Mouse (Mus musculus) layer of hippocampus, adult 8-10 months (tissue): ENCODE measurements around the gene Triobp. TPM values are rescaled to one million over a fixed set of nuclear protein-coding genes. Genes with fewer than 3 reads are reported as not detected.

ENCODE experiments used
- DNase-seq, 2 experiments: peaks; one replicate each; pipeline ENCODE4 v3.0.0; 2022; ENCODE audit warnings: low spot score in 2 of 2
- total RNA-seq, 4 experiments: library from RNA; stranded (reverse); gene quantifications; 2 replicates each; pipeline ENCODE4 v1.2.4; 2022

Gene Triobp
- total RNA-seq, 4 experiments from 2014 or later: 7.0 to 14.1 (median 11.5) TPM

- DNase-seq: no peak
Measured at GRCm38 (mm10) chr15:78925129-78925528, 22.4 kb upstream of the Triobp start.

- DNase-seq: peak in 1 of 2 experiments; percentile 55
Measured at GRCm38 (mm10) chr15:78926021-78926919, 21.3 kb upstream of the Triobp start, which contains the start of gene Lgals1. Lgals1 (plus strand) TSS chr15:78926725.

- DNase-seq: no peak
Measured at GRCm38 (mm10) chr15:78927021-78927787, 20.3 kb upstream of the Triobp start.

- no peak for DNase-seq
Measured at GRCm38 (mm10) chr15:78927788-78928457, 19.6 kb upstream of the Triobp start.

DNA sequence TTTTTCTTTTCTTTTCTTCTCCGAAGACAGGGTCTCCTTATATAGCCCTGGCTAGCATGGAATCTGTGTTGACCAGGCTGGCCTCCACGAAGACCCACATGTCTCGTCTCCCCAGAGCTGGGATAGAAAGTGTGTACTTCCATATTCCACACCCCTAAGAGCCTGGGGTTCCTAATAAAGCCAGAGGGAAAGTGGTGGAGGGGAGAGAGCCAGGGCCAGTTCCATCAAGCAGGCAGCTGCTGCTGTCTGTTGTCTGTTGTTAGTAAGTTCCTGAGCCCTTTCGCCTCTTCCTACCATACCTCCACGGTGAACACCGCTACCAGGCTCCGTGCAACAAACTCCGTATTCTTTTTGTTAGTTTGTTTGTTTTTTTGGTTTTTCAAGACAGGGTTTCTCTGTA, 19.0 kb upstream of the Triobp start:
- DNase-seq: no peak

GRCm38 (mm10) chr15:78930192-78930706, 17.3 kb upstream of the Triobp start:
- DNase-seq: no peak

DNA sequence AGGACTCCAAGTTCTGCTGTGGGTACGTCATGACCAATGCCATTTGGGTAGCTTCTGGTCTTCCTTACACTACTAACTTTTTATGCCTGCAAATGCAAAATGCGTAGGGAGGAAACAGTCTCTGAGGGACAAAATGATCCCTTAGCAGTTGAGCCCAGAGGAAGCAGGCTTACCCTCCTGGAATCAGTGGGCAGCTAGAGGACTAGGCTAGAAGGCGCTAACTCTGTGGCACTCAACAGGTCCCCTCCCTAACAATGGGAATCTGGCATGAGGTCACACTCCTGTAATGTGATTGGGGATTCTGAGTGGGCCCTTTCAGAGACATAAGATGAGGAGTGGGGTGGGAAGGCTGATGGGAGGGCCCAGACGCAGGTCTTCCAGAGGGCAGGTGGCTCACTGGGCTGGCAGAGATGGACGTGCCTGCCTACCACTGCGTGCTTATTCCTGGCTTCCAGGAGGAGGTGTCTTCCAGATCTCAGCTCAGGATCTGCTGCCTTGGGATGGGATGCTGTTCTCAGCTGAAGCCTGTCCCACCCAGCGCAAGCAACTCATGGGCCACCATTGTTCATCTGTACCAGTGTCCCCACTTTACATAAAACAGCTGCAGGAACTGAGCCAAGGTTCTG, 16.6 kb upstream of the Triobp start:
- DNase-seq: no peak

GRCm38 (mm10) chr15:78931577-78931976, 15.9 kb upstream of the Triobp start:
- no peak for DNase-seq

DNA sequence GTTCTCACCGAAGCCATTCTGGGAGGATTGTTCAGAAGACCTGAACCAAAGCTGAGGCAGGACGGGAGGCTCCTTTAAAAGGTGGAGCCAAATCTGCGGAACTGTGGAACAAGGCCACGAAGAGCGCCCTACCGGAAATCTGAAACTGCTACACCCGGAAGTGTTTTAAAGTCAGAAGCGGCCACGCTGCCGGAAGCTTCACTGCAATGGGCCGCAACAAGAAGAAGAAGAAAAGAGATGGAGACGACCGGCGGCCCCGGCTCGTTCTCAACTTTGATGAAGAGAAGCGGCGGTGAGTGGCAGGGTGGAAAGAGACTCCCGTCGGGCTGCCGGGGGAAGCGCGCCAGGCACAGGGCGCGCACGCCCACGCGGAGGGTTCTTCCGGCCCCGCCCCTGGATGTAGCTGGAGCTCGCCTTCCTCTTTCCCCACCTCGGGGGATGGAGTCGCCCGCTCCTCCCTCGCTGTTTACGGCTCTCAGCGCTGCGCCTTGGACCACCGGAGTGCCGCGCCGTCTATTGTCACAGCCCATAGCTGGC, 12.7 kb upstream of the Triobp start, which contains the start of gene Nol12:
Gene Nol12 (plus strand): TSS at position 150 of the 537 bp plus-strand sequence.
- DNase-seq: peak; percentile 74 to 90

GRCm38 (mm10) chr15:78936403-78936802, 11.1 kb upstream of the Triobp start:
- DNase-seq: no peak

DNA sequence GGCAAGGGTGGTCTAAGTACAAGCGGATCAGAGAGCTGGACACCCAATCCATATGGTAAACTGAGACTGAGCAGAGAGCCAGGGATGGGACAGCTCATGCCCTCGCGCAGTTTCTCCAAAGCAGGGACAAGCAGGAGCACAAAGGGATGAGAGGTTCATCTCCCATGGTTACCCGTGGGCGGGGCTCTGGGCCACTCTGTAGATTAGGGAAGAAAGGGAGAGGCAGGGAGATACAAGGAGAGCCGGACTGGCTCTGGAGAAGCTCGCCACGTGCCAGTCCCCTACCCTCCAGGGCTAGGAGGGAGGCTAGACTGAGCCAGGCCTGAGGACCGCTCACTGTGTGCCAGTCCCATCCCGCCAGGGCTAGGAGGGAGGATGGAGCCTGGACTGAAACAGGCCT, 10.2 kb upstream of the Triobp start:
- DNase-seq: no peak

- DNase-seq: no peak
Measured at GRCm38 (mm10) chr15:78937963-78938362, 9.6 kb upstream of the Triobp start.

DNA sequence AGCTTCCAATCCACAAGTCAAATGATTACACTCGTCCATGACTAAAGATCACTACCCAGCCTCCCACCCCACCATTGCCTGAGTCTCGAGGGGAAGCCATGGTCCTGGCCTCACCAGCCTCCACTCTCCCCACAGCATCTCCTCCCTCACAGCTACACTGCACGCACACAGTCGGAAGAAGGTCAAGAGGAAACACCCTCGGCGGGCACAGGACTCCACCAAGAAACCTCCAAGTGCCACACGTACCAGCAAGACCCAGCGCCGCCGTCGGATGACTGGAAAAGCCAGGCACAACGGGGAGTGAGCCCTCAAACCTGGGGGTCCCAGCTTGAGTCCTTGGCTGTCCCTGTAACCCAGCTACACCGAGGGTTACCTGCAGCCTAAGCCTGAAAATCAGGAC, 7.2 kb upstream of the Triobp start:
- DNase-seq: no peak

DNA sequence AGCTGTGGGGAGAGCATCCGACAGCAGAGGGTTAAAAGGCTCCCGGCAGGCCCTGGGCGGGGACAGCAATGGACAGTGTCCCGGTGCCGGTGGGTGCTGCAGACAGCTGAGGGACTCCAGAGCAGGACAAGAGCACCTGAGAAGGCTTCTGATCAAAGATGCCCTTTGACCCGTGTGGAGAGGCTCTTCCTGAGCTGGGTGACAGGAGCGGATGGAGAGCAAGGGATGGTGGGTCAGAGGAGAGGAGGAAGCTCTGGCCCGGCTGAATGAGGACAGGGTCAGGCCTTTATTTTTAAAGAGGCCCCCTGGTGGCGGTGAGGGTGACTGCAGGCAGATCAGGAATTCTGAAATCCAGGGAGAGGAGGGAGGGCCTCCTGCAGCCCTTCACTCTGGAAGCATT, 4.9 kb upstream of the Triobp start:
- peak; percentile 64 to 79 for DNase-seq

DNA sequence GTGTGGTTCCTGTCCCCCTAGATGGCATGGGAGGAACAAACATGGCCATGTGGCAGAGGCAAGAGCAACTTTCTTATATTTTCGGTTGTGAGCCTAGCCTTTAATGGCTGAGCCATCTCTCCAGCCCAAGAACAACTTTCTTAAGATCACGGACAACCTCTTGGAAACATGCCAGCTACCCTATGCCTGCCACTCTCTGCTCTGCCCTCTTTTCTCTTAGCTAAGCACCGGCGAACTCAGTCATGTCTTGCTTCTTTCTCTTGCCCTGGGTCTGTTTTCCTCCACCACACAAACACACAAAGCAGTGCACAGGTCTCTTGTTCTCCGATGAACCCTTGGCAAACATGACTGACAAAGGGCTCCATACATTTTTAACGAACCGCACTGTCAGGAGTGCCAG, 1.3 kb upstream of the Triobp start:
- DNase-seq: no peak

- no peak for DNase-seq
Measured at GRCm38 (mm10) chr15:78948152-78948725, 715 bp downstream of the Triobp start.

DNA sequence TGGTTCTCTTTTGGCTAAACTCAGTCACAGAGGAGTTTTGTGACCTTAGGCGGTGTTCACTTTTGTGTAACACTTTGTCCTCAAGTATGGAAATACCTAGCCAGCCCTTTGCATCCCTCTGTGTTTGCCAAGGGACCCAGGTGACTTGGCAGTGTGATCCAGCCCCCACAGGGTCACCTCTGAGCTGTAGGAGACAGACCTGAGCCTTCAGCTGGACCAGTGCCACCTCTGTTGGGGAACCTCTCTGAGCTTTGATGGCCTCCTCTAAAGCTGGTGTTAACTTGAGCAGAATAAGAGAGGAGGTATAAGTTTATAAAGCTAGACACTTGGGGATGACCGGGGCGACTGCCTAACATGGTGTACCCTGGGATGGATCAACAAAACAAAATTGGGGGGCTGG, 1.4 kb downstream of the Triobp start:
- DNase-seq: no peak

DNA sequence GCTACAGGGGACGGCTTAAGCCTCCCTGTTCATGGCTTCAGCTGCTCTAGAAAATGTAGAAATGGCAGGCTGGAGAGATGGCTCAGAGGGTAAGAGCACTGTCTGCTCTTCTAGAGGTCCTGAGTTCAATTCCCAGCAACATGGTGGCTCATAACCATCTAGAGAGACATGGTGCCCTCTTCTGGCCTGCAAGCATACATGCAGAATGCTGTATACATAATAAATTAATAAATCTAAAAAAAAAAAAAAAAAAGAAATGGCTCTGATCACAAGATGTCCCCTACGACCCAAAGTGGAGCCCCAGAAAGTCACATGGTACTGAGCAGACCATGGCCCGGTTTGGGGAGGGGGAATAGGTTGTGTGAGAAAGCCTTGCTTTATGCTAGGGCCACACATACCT, 8.1 kb downstream of the Triobp start:
- no peak for DNase-seq

- no peak for DNase-seq
Measured at GRCm38 (mm10) chr15:78956351-78956750, 8.8 kb downstream of the Triobp start.

DNA sequence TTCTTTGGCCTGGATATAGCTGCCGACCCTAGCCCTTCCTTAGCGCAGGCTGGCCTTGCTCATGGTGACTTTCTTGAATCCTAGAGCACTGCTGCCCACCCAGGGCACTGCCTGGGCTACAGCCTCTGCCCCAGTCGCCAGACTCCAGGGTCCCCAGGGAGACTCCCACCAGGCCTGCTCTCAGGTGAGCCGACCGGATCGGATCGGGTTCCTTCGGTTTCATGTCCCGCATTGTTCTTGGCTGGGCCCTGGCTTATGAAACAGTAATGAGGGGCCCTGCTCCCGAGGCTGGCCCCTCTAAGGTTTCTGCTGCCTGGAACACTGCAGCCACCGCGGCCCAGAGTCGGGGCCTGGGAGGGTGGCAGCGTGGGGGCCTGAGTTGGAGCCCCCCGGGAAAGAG, 9.5 kb downstream of the Triobp start:
- no peak for DNase-seq
